Mouse (Mus musculus) heart, postnatal 0 days (tissue): ENCODE measurements at regions not wholly inside any gene's neighbourhood (a gene's known extent, or its start where the extent isn't known, plus 50 kb on each side); places are given as distances from the start of the nearest gene placed in this dataset.

Experiments
- CTCF ChIP-seq: IDR thresholded peaks from 2 replicates; pipeline ENCODE4 v1.5.1; 2016; ENCODE audit warnings: antibody characterized with exemption, control low read depth, low read depth
- EP300 ChIP-seq: IDR thresholded peaks from 2 replicates; pipeline ENCODE4 v1.6.1; 2016; ENCODE audit warnings: antibody characterized with exemption, low read depth

DNA sequence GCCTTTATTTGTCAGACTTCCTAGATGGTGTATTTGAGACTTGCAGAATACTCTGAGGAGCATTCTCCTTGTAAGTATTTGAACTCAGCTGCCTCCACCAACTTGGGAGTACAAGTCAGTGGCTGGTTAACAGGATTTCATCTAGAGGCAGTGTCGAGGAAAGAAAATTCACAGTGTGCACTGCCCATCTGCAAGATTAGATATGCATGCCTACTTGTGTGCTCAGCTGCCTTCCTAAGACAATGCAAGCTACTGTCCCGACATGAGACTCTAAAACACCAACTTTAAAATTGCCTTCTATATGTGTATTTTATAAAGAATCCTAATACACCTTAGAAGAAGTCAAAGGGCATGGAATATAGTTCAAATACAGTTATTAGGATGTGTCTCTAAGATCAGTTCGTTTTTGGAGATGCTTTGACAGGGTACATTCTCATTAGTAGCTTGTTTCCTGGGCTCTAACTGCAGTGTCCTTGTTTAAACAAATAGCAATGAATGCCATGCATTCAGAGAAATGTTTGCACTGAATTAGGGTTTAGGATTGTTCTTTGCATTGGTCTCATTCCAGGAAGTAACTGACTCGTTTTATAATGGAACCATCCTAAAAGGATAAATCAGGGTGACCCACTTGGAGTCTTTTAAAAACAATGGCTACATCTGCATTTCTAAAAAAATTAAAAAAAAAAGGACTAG, 2687.1 kb upstream of the Gm7489 start:
- TF ChIP-seq CTCF (no peak), EP300 (no peak)
